Comparison of ENCODE assay signal across 9 mouse cellular contexts in the genomic region with DNA sequence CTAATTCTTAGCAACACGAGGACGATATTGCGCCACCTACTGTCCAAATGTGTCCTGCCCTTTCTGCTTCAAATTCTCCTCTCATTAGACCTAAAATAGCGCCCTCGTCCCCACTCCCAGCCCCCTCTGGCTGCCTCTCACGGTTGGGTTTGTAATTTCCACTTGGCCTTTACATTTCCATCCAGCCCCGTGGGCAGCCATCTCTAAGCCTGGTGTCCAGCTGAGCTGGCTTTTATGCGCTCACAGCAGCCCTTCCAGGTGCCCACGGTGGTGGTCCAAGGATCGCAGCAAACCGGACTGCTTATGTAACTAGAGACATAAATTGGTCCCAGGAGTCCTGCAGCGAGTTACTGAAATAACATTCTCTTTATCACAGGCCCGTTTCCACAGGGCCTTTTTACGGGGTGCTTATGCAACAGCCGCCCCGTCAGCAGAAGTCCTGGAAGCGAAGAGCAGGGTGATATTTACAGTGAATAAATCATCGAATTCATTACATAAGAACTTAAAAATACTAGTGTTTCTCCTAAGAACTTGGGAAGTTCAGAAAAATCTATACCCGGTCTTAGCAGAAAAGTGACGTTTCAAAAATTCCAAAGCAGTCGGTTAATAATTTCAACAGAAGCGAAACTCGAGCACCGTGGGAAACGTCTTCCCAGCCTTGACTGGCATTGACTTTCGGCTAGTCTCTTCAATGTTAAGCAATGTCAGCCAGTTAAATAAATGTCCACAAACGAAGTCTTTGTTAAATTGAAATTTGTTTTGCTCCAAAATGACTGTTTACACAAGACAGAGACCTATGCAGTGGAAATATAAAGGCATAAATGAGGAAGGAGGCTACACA. TPM values are rescaled to one million over a fixed set of nuclear protein-coding genes. Genes with fewer than 3 reads are reported as not detected.
DNase-seq lines count a peak whose midpoint lies in the region; ATAC-seq and TF ChIP-seq lines count a peak whose summit lies in the region.
"Had no signal": no experiment of that assay in that cellular context is flagged by ENCODE, and none has a peak within 500 bp of the region (broad histone marks: within the 10 kb centered on the region; RNA-seq: fewer than 3 reads in every experiment).

No protein-coding gene starts in this region.

- H3K36me3 ChIP-seq in limb, embryonic 13.5 days = no peaks in the 10 kb centered on the region
- H3K36me3 ChIP-seq in midbrain, embryonic 16.5 days (ENCODE audit: control insufficient read depth, insufficient read depth, low read length) = no peaks in the 10 kb centered on the region
- H3K36me3 ChIP-seq: stomach, embryonic 15.5 days had no signal

- peak; percentile 59 for TF ChIP-seq CTCF in left cerebral cortex, adult 2 months (IDR thresholded peaks at IDR 0.05)
- peak; percentile 61 for TF ChIP-seq CTCF in cortical plate, adult 2 months (IDR thresholded peaks at IDR 0.05; ENCODE audit: extremely low read depth, insufficient read depth, low read length)

- H3K9ac ChIP-seq in limb, embryonic 13.5 days = no peak overlapping the region
- no peak overlapping the region for H3K9ac ChIP-seq in midbrain, embryonic 16.5 days (ENCODE audit: low read depth, low read length)
- H3K9ac ChIP-seq: stomach, embryonic 15.5 days had no signal

- peaks cover 24% of the 10 kb centered on the region for H3K27me3 ChIP-seq in limb, embryonic 13.5 days
- peaks cover 4% of the 10 kb centered on the region for H3K27me3 ChIP-seq in midbrain, embryonic 16.5 days (ENCODE audit: control insufficient read depth, insufficient read depth, low read depth, low read length)
- H3K27me3 ChIP-seq: stomach, embryonic 15.5 days had no signal

- no peaks in the 10 kb centered on the region for H3K4me1 ChIP-seq in cortical plate, adult 2 months (ENCODE audit: control insufficient read depth, insufficient read depth, low read length)
- H3K4me1 ChIP-seq in limb, embryonic 13.5 days = peaks cover 33% of the 10 kb centered on the region
- peaks cover 15% of the 10 kb centered on the region for H3K4me1 ChIP-seq in midbrain, embryonic 16.5 days (ENCODE audit: control insufficient read depth, insufficient read depth, low read length)

- peak overlapping the region; percentile 66 for H3K27ac ChIP-seq in left cerebral cortex, adult 2 months
- H3K27ac ChIP-seq in cortical plate, adult 2 months (ENCODE audit: insufficient read depth, low read length) = no peak overlapping the region
- H3K27ac ChIP-seq in limb, embryonic 13.5 days = no peak overlapping the region
- H3K27ac ChIP-seq in midbrain, embryonic 16.5 days (ENCODE audit: low read length) = no peak overlapping the region
- H3K27ac ChIP-seq: stomach, embryonic 15.5 days had no signal

- H3K4me2 ChIP-seq in limb, embryonic 13.5 days (replicated peaks) = peak overlapping the region; percentile 52
- H3K4me2 ChIP-seq in midbrain, embryonic 16.5 days (ENCODE audit: low read length) = no peak overlapping the region
- H3K4me2 ChIP-seq: stomach, embryonic 15.5 days had no signal

- H3K4me3 ChIP-seq in left cerebral cortex, adult 2 months = no peak overlapping the region
- no peak overlapping the region for H3K4me3 ChIP-seq in cortical plate, adult 2 months (ENCODE audit: insufficient read depth, low read length)
- H3K4me3 ChIP-seq in limb, embryonic 13.5 days = no peak overlapping the region
- H3K4me3 ChIP-seq in midbrain, embryonic 16.5 days (ENCODE audit: low read depth, low read length) = no peak overlapping the region
- H3K4me3 ChIP-seq: stomach, embryonic 15.5 days had no signal

- H3K9me3 ChIP-seq in limb, embryonic 13.5 days = no peaks in the 10 kb centered on the region; the same call in 1 of the 2 replicates
- no peaks in the 10 kb centered on the region; the same call in 1 of the 2 replicates for H3K9me3 ChIP-seq in midbrain, embryonic 16.5 days (replicated peaks; ENCODE audit: control insufficient read depth, low read length, poor library complexity, severe bottlenecking)
- H3K9me3 ChIP-seq: stomach, embryonic 15.5 days had no signal

- no peak for TF ChIP-seq POLR2A in cortical plate, adult 2 months (IDR thresholded peaks at IDR 0.05; ENCODE audit: extremely low read depth, insufficient read depth, low read length)

- intact Hi-C loops in left cerebral cortex, adult 2 months (cut with DNase I) = loop anchor here (2.0 to 5.0 kb wide), 3 partner anchors 165 to 240 kb away; a partner anchor contains a TSS
- intact Hi-C loops in left cerebral cortex, postnatal 10 days (cut with DNase I) = loop anchor here (5.0 kb wide), 1 partner anchor 210 kb away; no protein-coding TSS in a partner anchor

- peak; percentile 54 for ATAC-seq in limb, embryonic 13.5 days (ENCODE audit: low FRiP score, low read depth)
- no peak for ATAC-seq in midbrain, embryonic 16.5 days

- DNase-seq in left cerebral cortex, adult 2 months (ENCODE audit: extremely low spot score in 1 of 2, low spot score in 2 of 2) = peak; percentile 19 to 34
- DNase-seq in left cerebral cortex, postnatal 10 days (ENCODE audit: extremely low spot score in 1 of 2, low spot score in 2 of 2) = no peak
- DNase-seq in R1 (ENCODE audit: low read depth, low spot score) = peak; percentile 86
- DNase-seq in heart, postnatal 4 days = peak; percentile 52
- peak; percentile 82 for DNase-seq in retina, embryonic 14.5 days (ENCODE audit: low spot score)

- WGBS in limb, embryonic 13.5 days = 25% methylated on average over 27 of the region's 27 CpGs
- WGBS in midbrain, embryonic 16.5 days = 42% methylated on average over 27 of the region's 27 CpGs

RNA-seq across cellular contexts. Expression of a gene that starts 57.3 kb away (rescaled TPM):
- 100 to 1,000 TPM; 116 to 120 TPM for total RNA-seq in left cerebral cortex, adult 2 months (2021)
- 100 to 1,000 TPM; 104 to 110 TPM for total RNA-seq in left cerebral cortex, postnatal 10 days (2021)
- 60.4 and 61.3 TPM in 2 replicates for polyA plus RNA-seq in cortical plate, adult 2 months (2012; rRNA removed)
- total RNA-seq in heart, postnatal 4 days (2021) = 10 to 100 TPM; 76.1 to 80.0 TPM
- 178 and 191 TPM in 2 replicates for polyA plus RNA-seq in limb, embryonic 13.5 days (2015; fragmentation: Nextera tagmentation; extraction: Ambion mirVana)
- polyA plus RNA-seq in midbrain, embryonic 16.5 days (2015; fragmentation: Nextera tagmentation; extraction: Ambion mirVana) = 140 and 171 TPM in 2 replicates

Comparison
In these comparisons a context has a peak if more than half of its experiments do, and no peak if none do; other contexts are left out.
1. DNase-seq: peak in left cerebral cortex, adult 2 months (2 of 2), R1 (single experiment), heart, postnatal 4 days (single experiment) and retina, embryonic 14.5 days (single experiment); none in left cerebral cortex, postnatal 10 days (0 of 2).